Mouse (Mus musculus) left cerebral cortex, adult 11 months (tissue): Measurements from ENCODE around the gene Tcp11l1.

Experiments used
- DNase-seq: peaks from one replicate; pipeline ENCODE4 v3.0.0; 2022; ENCODE audit warnings: low spot score

Gene Tcp11l1

DNA sequence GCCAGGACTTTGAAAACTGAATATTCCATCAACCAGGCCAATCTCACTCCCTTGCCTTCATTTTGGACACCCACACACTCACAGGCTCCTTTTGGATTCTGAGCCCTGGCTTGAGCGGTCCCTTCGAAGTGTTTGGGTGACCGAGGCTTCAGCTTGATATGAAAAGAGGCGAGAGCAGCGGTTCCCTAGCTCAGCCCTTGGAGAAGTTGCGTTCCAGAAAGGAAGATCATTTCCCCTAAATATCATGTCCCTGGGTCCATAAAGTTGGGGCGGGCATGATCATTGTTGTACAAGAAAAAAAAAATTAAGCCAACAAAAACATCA, 479 bp upstream of the Tcp11l1 start:
- no peak for DNase-seq

DNA sequence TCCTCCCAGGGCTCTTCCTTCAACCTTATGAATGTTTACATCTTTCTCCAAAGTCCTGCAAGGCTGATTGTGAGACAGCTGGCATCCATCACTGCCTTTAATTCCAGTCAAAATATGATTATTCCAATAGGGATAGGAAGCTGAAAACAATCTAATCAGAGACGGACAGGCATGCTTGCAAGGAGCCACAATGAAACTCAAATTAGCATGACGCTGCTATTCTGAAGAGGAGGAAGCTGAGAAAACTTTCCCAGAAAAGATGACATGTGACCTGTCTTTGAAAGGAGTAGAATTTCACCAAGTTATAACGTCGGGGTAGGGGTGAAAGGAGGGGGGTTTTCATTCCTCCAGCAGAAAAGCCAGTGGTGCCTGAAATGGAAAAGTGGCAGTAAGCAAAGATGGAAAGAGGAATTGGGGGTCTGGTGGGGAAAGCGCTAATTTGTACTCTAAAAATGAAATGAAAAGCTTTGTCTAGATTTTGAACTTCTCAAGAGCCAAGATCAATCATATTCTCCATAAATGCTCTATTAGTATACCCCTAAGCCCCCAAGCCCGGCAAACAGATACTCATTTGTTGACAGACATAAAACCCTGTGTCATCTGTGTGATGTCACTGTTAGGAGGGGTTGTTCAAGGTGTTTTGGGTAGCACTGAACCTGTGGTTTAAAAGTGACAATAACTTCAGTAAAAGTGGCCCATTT, 1.1 kb downstream of the Tcp11l1 start:
- no peak for DNase-seq

DNA sequence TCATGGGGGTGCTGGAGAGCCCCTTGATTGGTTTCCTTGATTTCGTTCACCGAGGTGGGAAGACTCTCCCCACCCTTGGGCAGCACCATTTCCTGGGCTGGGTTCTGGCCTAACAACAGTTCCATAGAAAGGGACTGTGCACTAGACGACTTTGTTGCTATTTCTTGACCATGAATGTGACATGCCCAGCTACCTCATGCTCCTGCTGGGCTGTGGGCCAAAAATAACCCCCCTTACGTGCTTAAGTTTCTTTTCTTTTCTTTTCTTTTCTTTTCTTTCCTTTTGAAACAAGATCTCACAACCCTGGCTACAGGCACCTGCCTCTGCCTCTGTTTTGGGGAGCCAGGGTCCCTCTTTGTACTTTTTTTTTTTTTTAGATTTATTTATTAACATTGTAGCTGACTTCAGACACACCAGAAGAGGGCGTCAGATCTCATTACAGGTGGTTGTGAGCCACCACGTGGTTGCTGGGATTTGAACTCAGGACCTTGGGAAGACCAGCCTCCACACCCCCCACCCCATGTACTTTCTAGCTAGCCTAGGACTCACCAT, 2.1 kb downstream of the Tcp11l1 start:
- DNase-seq: no peak

DNA sequence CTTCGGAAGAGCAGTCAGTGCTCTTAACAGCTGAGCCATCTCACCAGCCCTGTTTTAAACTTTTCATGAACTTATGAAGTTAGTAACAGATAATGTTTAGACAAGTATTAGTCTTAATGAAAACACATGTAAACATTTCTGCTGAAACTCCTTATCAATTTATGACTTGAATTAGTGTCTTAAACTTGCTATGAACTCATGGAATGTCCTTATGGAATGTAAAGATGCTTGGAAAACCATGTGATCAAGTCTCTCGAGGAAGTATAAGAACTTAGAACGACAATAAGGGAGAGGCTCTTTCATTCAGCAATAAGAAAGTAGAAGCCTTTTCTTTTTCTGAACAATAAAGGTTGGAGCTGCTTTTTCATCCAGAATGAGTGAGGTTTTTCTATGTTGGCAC, 7.6 kb downstream of the Tcp11l1 start:
- no peak for DNase-seq

DNA sequence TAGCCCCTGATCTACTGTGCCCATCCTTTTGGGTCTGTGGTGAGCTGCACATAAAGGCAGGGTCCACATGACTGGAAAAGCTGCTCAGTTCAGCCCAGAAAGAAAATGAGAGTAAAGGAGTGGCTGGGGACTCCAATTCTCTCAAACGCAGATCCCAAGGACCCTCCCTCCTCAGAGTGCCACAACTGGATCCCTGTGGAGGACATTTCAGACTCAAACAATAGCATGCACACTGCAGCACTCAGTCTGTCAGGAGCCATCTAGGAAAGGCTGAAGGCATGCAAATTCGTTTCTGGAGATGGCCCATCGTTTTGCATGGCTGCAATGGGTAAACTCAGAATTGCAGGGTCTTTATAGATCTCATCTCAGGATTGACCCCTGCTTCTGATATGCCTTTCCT, 8.8 kb downstream of the Tcp11l1 start:
- no peak for DNase-seq

DNA sequence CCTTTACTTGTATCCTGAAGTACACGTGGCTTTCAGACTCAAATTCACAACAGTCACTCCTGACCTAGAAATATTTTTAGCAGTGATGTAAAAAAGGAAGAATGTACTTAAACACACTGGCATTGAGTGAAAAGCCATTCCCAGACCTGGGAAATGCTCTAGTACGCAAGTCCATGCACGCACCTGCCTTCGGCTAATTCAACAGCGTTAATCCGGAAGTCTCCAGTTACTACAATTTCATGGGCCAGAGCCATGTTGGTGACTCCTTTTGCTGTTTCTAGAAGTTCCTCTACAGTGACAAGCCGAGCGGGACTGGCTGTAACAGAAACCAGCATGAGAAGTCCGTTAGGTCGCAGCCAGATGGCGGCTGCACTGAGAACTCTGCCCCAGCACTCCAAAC, 12.3 kb downstream of the Tcp11l1 start:
- DNase-seq: no peak

DNA sequence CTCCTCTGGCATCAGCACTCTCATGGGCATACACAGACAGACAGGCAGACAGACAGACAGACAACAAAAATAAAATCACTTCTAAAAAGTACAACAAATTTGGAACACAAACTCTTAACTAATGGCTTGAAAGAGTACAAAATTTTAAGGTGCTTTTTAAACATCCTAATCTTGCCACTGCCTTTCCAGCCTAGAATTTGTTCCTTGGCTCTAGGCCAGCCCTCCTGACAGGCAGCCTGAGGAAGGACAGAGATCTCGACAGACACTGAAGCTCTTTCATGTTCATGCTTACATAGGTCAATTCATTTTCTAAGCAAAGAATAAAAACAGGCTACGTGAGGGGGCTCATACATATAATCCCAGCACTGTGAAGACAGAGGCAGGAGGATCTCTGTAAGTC, 19.4 kb downstream of the Tcp11l1 start:
- DNase-seq: no peak

DNA sequence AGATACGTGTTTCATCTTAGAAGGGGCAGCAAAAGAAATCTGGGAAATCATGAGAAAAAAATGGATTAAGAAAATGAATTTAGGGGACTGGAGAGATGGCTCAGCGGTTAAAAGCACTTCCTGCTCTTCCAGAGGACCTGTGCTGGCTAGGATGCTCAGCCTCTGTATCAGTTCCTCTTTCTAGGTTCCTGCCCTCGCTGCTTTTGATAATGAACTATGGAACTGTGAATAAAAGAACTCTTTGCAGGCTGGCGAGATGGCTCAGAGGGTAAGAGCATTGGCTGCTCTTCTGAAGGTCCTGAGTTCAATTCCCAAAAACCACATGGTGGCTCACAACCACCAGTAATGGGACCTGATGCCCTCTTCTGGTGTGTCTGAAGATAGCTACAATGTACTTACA, 21.2 kb downstream of the Tcp11l1 start:
- no peak for DNase-seq

DNA sequence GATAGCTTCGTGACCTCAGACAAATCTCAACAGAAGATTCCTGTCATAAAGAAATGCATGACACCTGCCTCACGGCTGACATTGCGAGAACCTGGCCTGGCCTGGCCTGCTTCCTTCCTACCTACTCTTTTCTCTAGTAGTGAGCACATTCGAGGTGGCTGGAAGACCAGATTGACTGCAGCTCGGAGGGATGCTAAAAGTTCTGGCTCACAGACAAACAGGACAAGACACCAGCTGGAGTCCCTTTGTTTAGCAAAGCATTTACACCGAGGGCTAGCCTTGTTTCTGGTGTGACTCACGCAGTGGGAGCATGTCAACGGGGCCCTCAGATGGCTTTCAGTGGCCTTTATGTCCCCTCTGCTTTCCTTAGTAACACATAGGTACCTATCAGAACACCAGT, 23.2 kb downstream of the Tcp11l1 start:
- DNase-seq: no peak

DNA sequence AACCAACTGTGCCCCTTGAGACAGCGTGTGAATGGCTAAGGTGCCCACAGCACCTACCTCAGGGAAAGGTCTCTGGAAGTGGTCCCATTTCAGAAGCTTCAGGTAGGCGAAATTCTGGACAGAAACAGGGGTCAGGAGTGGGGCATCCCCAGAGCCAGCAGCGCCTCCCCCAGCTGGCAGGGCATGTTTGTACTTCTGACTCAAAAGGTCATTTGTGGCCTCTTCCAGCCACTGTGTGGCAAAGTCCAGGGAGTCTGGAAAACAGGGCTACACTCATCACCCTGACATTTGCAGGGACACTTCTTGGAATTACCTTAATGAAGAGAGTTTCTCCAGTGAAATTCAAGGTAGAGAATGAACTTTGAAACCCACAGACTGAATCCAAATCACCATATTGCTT, 23.6 kb downstream of the Tcp11l1 start:
- DNase-seq: no peak

DNA sequence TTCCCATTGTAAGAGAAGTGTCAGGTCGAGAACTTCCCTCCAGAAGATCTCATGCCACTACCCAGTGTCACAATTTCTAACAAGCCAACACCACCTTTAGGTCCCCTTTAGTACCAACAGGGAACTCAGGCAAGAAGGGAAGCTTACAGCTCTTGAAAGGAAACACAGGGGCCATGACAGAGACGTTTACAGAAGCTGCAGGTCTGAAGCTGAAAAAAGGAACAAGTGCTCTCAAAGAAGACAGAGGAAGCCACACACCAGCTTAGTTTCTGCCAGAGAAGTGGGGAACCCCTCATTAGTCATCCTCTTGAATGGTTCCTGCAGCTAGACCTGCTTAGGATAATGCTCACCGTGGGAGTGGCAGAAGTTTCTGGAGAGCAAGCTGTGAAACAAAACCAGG, 24.7 kb downstream of the Tcp11l1 start:
- no peak for DNase-seq

DNA sequence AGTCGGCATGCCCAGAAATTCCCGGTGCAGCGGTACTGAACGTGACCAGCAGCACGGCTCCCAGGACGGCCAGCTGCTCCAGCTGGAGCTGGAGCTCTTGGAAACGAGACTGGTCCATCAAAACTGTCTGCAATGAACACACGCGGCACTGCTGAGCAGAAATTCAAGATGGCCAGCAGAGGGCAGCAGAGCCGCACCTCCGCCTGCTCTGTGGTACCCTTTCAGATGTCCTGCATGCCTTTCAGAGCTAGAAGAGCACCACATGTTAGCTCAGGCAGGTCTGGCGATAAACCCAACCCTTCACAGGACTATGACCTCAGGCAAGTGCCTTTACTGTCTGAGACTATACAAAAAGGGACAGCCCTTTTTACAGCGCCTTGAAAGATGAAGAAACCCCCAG, 26.6 kb downstream of the Tcp11l1 start:
- DNase-seq: peak; percentile 37

DNA sequence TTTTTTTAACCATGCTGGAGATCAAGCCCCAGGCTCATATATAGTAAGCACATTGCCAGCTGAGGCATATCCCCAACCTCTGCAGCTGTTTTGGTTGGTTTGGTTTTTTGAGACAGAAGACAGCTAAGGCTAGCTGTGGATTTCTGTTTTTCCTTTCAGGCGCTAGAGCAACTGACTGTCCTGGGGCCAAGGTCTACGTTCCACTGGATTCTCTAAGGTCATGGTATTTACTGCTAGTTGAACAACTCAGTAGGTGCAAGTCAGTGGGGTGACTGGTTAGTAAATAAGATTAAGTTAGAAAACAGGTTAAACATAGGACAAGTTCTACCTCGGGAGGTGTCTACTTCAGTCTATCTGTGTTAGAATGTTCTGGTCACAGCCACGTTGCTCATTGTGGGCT, 27.2 kb downstream of the Tcp11l1 start:
- no peak for DNase-seq

DNA sequence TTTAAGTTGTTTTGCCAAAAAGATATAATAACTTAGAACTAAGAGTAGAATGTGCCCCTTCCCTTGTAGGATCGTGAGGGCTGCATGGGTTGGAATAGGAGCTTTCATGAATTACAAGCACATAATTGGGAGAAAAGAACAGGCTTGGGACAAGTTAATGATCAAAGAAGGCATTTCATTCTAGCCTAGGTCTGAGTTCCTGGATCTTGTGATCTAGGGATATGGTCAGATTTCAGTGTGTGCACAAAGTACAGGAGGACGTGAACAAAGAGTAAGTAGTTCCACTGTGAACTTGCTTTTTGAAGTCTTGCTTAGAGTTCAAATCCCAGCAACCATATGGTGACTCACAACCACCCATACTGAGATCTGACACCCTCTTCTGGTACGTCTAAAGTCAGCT, 34.6 kb downstream of the Tcp11l1 start:
- no peak for DNase-seq

DNA sequence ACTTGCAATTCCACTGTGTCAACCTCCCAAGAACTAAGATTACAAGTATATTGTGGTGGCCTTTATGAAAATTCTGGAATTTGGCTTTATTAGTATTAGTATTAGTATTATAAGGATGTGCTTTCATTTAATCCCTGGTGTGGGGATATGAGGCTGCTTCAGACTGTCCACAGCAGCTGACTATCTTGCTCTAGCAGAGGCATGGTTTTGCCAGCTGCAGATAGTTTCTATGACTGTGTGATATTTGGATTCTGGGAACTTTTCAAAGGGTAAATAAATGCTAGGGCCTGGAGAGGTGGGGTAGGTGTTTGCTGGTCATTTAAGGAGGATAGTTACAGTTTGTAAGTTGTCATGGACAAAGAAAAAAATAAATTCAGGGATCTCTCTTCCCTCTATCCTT, 40.2 kb downstream of the Tcp11l1 start:
- no peak for DNase-seq

DNA sequence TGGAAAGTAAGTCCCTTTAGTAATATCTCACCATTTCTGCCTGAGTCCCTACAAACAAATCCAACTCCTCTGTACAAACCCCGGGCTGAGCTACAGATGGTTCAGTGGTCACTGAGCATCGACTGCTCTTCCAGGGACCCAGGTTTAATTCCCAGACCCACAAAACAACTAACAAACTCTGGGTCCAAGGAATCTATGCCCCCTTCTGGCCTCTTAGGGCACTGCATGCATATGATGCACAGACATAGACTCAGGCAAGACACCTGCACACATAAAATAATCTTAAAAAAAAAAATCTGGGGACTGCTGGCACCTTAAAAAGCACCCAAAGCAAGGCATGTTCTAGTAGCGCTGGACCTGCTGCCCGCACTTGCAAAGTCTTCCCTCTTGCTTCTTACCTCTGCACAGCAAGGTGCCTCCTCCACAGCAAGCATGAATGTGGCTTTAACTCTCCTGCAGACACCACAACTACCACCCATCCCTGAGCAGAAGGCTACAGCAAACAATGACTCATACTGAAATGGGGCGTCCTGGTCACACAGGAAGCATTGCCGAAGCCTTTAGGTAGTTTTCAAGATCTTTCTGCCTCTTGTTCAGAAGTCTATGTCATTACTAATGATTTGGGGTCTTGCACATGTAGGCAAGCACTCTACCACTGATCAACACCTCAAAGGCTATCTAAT, 42.7 kb downstream of the Tcp11l1 start:
- DNase-seq: no peak

DNA sequence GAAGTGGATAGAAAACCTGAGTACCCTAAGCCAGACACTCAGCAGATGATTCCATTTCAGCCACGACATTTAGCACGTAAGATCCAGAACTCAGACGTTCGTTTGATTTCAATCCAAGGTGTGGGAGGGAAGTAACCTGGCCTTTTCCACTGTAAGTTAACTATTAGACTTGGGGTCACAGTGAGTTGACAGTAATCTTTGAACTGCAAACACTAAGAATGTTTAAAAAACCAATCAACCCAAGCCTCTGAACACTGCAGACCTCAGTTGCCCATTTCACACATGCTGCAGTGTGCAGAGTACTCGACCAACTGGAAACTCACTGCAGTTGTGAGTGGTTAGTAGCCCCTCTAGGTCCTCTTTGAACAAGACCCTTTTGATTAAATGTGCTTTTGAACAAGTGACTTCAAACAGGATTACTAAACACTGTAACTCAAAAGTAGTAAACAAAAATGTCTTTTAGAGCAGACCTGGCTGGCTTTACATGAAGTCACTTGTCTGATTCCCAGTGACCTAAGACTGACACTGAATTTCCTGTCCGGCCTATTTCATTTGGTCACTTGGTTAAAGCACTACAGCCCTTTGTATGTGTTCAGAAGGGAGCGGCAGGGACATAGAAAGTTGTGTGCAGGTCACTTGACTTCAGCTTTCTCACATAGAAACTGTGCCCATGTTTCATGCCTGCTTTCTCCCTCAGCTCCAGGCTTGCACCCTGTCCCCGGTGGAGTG, 48.4 kb downstream of the Tcp11l1 start:
- no peak for DNase-seq

DNA sequence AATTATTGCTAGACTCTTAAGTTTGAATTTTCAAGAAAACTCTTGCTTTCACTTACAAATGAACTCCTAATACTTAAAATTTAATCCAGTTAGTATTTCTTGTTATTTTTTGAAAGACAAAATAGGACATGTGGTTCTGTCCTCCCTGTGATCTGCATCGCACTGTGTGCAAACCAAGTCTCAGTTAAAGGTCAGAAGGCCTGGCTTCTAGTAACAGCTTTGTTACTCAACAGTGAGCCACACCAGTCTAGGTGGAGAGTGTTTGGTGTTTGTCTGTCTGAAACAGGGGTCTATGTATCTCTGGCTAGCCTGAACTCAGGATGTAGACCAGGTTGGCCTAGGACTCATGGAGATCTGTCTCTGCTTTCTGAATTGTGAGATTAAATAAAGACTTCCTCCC, 53.3 kb downstream of the Tcp11l1 start:
- DNase-seq: no peak

DNA sequence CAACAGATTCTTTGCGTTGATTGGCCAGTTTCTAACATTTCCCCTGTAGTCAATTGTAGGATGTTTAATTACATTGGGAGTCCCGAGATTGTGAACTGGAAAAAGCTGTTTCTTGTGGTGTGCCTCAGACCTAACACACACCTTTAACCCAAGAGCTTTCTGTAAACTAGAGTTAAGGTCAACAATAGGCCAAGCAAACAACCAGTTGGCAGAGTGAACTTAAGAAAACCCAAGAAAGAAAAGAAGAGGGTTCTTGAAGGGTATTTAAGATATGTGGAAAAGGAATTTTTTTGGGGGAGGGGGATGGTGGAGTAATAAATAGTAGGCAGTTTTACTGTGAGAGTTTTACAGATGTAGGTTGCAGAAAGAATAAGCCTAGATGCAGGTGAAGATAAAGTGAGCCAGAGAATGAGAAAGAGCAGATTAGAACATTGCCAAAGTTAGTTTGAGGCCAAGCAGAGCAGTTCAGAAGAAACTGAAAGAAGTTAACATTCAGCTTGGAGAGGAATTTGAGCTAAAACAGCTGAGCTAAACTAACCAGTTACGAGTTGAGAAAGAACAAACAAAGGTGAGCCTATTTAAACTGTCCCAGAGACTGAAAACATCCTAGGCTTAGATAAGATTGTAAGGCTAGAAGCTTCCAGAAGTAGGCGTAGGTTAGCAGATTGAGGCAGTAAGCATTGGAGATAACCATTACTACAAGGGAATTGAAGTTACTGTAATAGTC, 95.8 kb downstream of the Tcp11l1 start:
- DNase-seq: no peak

DNA sequence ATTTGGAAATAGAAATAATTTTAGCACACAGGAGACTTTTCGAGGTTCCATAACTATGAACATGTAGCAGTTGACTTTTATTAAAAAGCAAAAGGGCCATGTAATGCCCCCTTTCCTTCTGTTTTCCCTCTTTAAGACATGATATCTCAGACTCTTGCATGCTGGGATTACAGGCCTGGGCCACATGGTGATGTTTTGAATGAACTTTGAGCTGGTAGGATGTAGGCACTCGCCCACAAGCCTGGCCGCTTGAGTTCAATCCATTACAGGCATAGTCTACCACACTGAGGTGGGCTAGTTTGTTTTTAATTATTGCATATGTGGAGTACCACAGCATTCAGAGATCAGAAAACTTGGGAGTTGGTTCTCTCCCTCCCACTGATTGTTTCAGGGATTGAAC, 97.2 kb downstream of the Tcp11l1 start:
- DNase-seq: no peak
